ENCODE assay signal across 7 mouse cellular contexts in the genomic region with DNA sequence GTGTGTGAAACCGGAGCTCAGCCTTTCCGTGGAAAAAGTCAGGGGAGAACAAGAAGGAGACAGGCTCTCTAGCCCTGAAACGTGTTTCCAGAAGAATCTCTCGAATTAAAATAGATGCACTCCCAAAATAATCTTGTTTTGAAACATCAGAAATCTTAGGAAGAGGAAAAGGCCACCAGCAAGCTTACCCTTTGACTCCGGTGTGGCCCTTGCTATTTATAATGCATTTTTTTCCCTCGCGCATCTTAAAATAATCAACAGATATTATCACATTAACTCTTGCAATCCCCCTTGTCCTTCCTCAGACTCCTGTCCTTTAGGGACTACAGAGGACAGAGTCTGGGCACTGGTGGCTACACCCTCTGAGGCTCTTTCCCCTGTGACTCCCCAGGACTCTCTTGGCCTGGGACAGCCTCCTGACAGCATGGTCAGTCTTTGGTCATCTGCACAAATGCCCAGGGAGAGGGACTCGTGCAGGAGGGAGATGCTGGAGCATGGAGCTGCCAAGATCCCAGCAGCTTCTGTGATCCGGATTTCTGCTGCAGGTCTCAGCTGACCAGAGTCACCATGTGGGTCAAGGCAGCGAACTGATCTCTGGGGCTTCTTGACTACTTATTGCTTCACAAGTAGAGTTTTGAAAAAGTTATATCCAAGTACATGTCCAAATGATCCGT.
DNase-seq lines count a peak whose midpoint lies in the region; ATAC-seq lines count a peak whose summit lies in the region.

No protein-coding gene starts in this region.

- no peaks in the 10 kb centered on the region for H3K36me3 ChIP-seq in liver, embryonic 13.5 days
- H3K36me3 ChIP-seq in forebrain, embryonic 16.5 days (ENCODE audit: control insufficient read depth, insufficient read depth) = no peaks in the 10 kb centered on the region
- no peaks in the 10 kb centered on the region for H3K36me3 ChIP-seq in intestine, embryonic 16.5 days (ENCODE audit: control insufficient read depth, insufficient read depth, low read length)
- no peaks in the 10 kb centered on the region for H3K36me3 ChIP-seq in stomach, embryonic 14.5 days (ENCODE audit: control insufficient read depth, insufficient read depth, low read length)

- WGBS in liver, embryonic 13.5 days (ENCODE audit: insufficient replicate concordance) = 56% methylated on average over 11 of the region's 11 CpGs
- WGBS in forebrain, embryonic 16.5 days = 47% methylated on average over 11 of the region's 11 CpGs
- 54% methylated on average over 11 of the region's 11 CpGs for WGBS in intestine, embryonic 16.5 days
- WGBS in stomach, embryonic 14.5 days = 49% methylated on average over 11 of the region's 11 CpGs

- no peak for DNase-seq in liver, embryonic 13.5 days
- DNase-seq in liver = no peak
- no peak for DNase-seq in right cerebral cortex, adult 2 months (ENCODE audit: low spot score in 2 of 2)

- H3K4me1 ChIP-seq in liver, embryonic 13.5 days (replicated peaks) = peaks cover 8% of the 10 kb centered on the region; the same call in 1 of the 2 replicates
- H3K4me1 ChIP-seq in forebrain, embryonic 16.5 days (replicated peaks; ENCODE audit: control insufficient read depth, insufficient read depth, low read length) = peaks cover 18% of the 10 kb centered on the region
- H3K4me1 ChIP-seq in intestine, embryonic 16.5 days (ENCODE audit: control insufficient read depth, insufficient read depth, low read length) = peaks cover 9% of the 10 kb centered on the region
- peaks cover 6% of the 10 kb centered on the region; the same call in 1 of the 2 replicates for H3K4me1 ChIP-seq in stomach, embryonic 14.5 days (ENCODE audit: control insufficient read depth, insufficient read depth, low read length)

- H3K9ac ChIP-seq in liver, embryonic 13.5 days = no peak overlapping the region
- H3K9ac ChIP-seq in forebrain, embryonic 16.5 days (replicated peaks; ENCODE audit: low read depth, low read length) = peak overlapping the region; percentile 33
- peak overlapping the region; percentile 34; the same call in 1 of the 2 replicates for H3K9ac ChIP-seq in intestine, embryonic 16.5 days (ENCODE audit: low read depth, low read length)
- no peak overlapping the region for H3K9ac ChIP-seq in stomach, embryonic 14.5 days (replicated peaks; ENCODE audit: low read depth, low read length)

- no peaks in the 10 kb centered on the region for H3K9me3 ChIP-seq in liver, embryonic 13.5 days (replicated peaks)
- H3K9me3 ChIP-seq in forebrain, embryonic 16.5 days (ENCODE audit: control insufficient read depth, low read length) = no peaks in the 10 kb centered on the region
- no peaks in the 10 kb centered on the region for H3K9me3 ChIP-seq in intestine, embryonic 16.5 days (ENCODE audit: control insufficient read depth, low read length)
- H3K9me3 ChIP-seq in stomach, embryonic 14.5 days (ENCODE audit: control insufficient read depth, low read depth, low read length) = no peaks in the 10 kb centered on the region

- no peak for ATAC-seq in liver, embryonic 13.5 days (ENCODE audit: low read depth)
- no peak for ATAC-seq in forebrain, embryonic 16.5 days
- ATAC-seq in intestine, embryonic 16.5 days = no peak
- ATAC-seq in stomach, embryonic 14.5 days (ENCODE audit: insufficient number of reproducible peaks, insufficient read depth, low FRiP score, low read depth) = no peak
- no peak for ATAC-seq in erythroblast, adult 5-6 weeks (replicated peaks; ENCODE audit: low FRiP score, poor library complexity, severe bottlenecking)

- H3K4me3 ChIP-seq in liver, embryonic 13.5 days (replicated peaks) = no peak overlapping the region
- H3K4me3 ChIP-seq in forebrain, embryonic 16.5 days (replicated peaks; ENCODE audit: low read length) = no peak overlapping the region
- no peak overlapping the region for H3K4me3 ChIP-seq in intestine, embryonic 16.5 days (ENCODE audit: low read length)
- H3K4me3 ChIP-seq in stomach, embryonic 14.5 days (ENCODE audit: low read depth, low read length) = no peak overlapping the region

- no peaks in the 10 kb centered on the region for H3K27me3 ChIP-seq in liver, embryonic 13.5 days
- no peaks in the 10 kb centered on the region for H3K27me3 ChIP-seq in forebrain, embryonic 16.5 days (replicated peaks; ENCODE audit: control insufficient read depth, insufficient read depth, low read length)
- H3K27me3 ChIP-seq in intestine, embryonic 16.5 days (replicated peaks; ENCODE audit: control insufficient read depth, insufficient read depth, low read length) = no peaks in the 10 kb centered on the region
- no peaks in the 10 kb centered on the region for H3K27me3 ChIP-seq in stomach, embryonic 14.5 days (ENCODE audit: control insufficient read depth, insufficient read depth, low read length)

- H3K27ac ChIP-seq in liver, embryonic 13.5 days = peak overlapping the region; percentile 12; the same call in 1 of the 2 replicates
- H3K27ac ChIP-seq in forebrain, embryonic 16.5 days (ENCODE audit: low read length) = peak overlapping the region; percentile 61; the same call in 1 of the 2 replicates
- no peak overlapping the region for H3K27ac ChIP-seq in intestine, embryonic 16.5 days (ENCODE audit: low read length)
- no peak overlapping the region for H3K27ac ChIP-seq in stomach, embryonic 14.5 days (ENCODE audit: low read length)

- H3K4me2 ChIP-seq in liver, embryonic 13.5 days = no peak overlapping the region
- peak overlapping the region; percentile 40 for H3K4me2 ChIP-seq in forebrain, embryonic 16.5 days (ENCODE audit: low read length)
- H3K4me2 ChIP-seq in intestine, embryonic 16.5 days (ENCODE audit: low read depth, low read length) = peak overlapping the region; percentile 31
- H3K4me2 ChIP-seq in stomach, embryonic 14.5 days (replicated peaks; ENCODE audit: low read depth, low read length) = peak overlapping the region; percentile 24

Comparison
In these comparisons a context has a peak if more than half of its experiments do, and no peak if none do; other contexts are left out.
1. H3K27ac ChIP-seq: peak in liver, embryonic 13.5 days (single experiment) and forebrain, embryonic 16.5 days (single experiment); none in intestine, embryonic 16.5 days (single experiment) and stomach, embryonic 14.5 days (single experiment).
2. H3K9ac ChIP-seq: peak in forebrain, embryonic 16.5 days (single experiment) and intestine, embryonic 16.5 days (single experiment); none in liver, embryonic 13.5 days (single experiment) and stomach, embryonic 14.5 days (single experiment).